Mouse (Mus musculus) stomach, embryonic 14.5 days (tissue): Measurements from ENCODE around the gene Zfpm1. TPM values are rescaled to one million over a fixed set of nuclear protein-coding genes. Genes with fewer than 3 reads are reported as not detected.

Experiments used
- ATAC-seq: fragments of 200-750 bp; cut with Nextera tagmentation; 2 replicates; pipeline ENCODE4 v1.8.0; 2017; ENCODE audit warnings: low read depth, moderate TSS enrichment; ENCODE audit not compliant: insufficient number of reproducible peaks, insufficient read depth, low FRiP score
- H3K27ac ChIP-seq: fragments of 300-500 bp; sonication (generic); 2 replicates; pipeline ENCODE4 v1.5.1; 2014; ENCODE audit warnings: mild to moderate bottlenecking, low read length, moderate library complexity, mixed read lengths
- H3K27me3 ChIP-seq: fragments of 300-500 bp; sonication (generic); 2 replicates; pipeline ENCODE4 v1.6.1; 2014; ENCODE audit warnings: low read length, control low read depth, mixed read lengths; ENCODE audit not compliant: control insufficient read depth, insufficient read depth
- H3K36me3 ChIP-seq: fragments of 300-500 bp; sonication (generic); 2 replicates; pipeline ENCODE4 v1.6.1; 2014; ENCODE audit warnings: mild to moderate bottlenecking, control low read depth, low read length, moderate library complexity, mixed read lengths; ENCODE audit not compliant: control insufficient read depth, insufficient read depth
- H3K4me1 ChIP-seq: fragments of 300-500 bp; sonication (generic); 2 replicates; pipeline ENCODE4 v1.6.1; 2014; ENCODE audit warnings: low read length, control low read depth, mixed read lengths; ENCODE audit not compliant: control insufficient read depth, insufficient read depth
- H3K4me2 ChIP-seq: fragments of 300-500 bp; sonication (generic); replicated peaks from 2 replicates; pipeline ENCODE4 v1.6.1; 2014; ENCODE audit warnings: low read depth, low read length, control low read depth
- H3K4me3 ChIP-seq: fragments of 300-500 bp; sonication (generic); 2 replicates; pipeline ENCODE4 v1.5.1; 2014; ENCODE audit warnings: low read depth, low read length, control low read depth
- H3K9ac ChIP-seq: fragments of 300-500 bp; sonication (generic); replicated peaks from 2 replicates; pipeline ENCODE4 v1.6.1; 2014; ENCODE audit warnings: low read depth, mild to moderate bottlenecking, control low read depth, low read length, moderate library complexity, mixed read lengths
- H3K9me3 ChIP-seq: fragments of 300-500 bp; sonication (generic); 2 replicates; pipeline ENCODE4 v1.6.1; 2016; ENCODE audit warnings: low read depth, low read length, control low read depth; ENCODE audit not compliant: control insufficient read depth
- WGBS: fragments of 180-500 bp; shearing (Covaris S2); extraction: QIAGEN DNeasy Blood & Tissue Kit; methylation state at CpG from one replicate; pipeline ENCODE4 v1.1.7; 2014; 5-methylcytosine and 5-hydroxymethylcytosine counted together
- polyA plus RNA-seq: library from polyadenylated mRNA; unstranded; fragments of >200 nt; fragmentation: Nextera tagmentation; extraction: Ambion mirVana; gene quantifications from 2 replicates; pipeline ENCODE4 v1.2.1, GENCODE M21; 2014

The Zfpm1 gene
- polyA plus RNA-seq, 1 experiment from 2014 or later: 3.1 TPM

DNA sequence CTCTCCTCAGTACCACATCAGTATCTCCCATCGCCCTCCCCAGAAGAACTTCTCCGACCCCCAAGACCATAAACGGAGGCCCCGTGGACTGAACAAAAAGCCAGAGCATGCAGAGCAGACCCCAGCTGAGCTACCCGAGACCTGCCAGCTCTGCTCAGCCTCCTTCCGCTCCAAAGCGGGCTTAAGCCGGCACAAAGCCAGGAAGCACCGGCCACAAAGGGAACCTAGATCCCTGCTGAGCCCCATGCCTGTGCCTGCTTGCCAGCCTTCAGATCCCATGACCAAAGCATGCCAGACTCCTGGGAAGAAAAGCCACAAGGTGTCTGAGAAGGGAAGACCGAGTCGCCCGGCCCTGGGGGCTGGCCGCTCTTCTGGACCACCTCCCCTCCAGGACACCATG, 15.1 kb upstream of the Zfpm1 start:
- H3K4me1 ChIP-seq: 0 out of 2 replicates have a peak, but pooled peaks cover 3% of the 10 kb centered on the region
- no peak for ATAC-seq
- H3K4me3 ChIP-seq: no peak overlapping the region
- H3K36me3 ChIP-seq: no peaks in the 10 kb centered on the region
- 72% methylated on average over 13 of the region's 13 CpGs for WGBS
- no peaks in the 10 kb centered on the region for H3K27me3 ChIP-seq
- H3K4me2 ChIP-seq: no peak overlapping the region
- no peaks in the 10 kb centered on the region for H3K9me3 ChIP-seq
- H3K9ac ChIP-seq: no peak overlapping the region
- H3K27ac ChIP-seq: no peak overlapping the region

DNA sequence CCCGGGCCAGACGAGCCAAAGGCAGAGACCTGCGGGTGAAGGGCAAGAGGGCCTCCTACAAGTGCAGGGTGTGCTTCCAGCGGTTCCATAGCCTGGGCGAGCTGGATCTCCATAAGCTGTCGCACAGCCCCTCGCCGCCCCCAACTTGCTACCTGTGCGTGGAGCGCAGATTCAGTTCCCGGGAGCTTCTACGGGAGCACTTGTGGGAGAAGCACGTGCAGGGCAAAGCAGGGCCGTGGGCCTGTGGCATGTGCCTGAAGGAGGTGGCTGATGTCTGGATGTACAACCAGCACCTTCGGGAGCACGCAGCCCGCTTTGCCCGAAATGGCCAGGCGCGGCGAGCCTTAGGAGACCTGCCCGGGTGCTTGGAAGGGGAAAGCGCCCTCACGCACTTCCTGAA, 13.1 kb upstream of the Zfpm1 start:
- H3K9ac ChIP-seq: no peak overlapping the region; the same call in 1 of the 2 replicates
- H3K4me1 ChIP-seq: peaks cover 9% of the 10 kb centered on the region
- H3K4me2 ChIP-seq: peak overlapping the region; percentile 70
- 58% methylated on average over 24 of the region's 24 CpGs for WGBS
- no peaks in the 10 kb centered on the region for H3K9me3 ChIP-seq
- no peak overlapping the region for H3K27ac ChIP-seq
- H3K27me3 ChIP-seq: no peaks in the 10 kb centered on the region
- 0 out of 2 replicates have a peak, but pooled peaks have one; percentile 5 for ATAC-seq
- peak overlapping the region; percentile 29 for H3K4me3 ChIP-seq
- H3K36me3 ChIP-seq: no peaks in the 10 kb centered on the region

DNA sequence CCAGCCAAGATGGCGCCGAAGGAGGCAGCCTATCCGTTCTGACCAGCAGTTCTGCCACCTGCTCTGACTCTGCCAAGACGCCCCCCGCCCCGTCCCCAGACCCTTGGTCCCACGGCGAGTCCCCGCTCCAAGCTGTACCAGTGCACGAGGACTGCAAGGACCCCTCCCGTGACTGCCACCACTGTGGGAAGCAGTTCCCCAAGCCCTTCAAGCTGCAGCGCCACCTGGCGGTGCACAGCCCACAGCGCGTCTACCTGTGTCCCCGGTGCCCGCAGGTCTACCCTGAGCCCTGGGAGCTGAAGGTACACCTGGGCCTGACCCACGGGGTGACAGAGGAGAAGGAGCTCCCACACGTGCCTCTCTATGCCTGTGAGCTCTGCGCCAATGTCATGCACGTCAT, 12.5 kb upstream of the Zfpm1 start:
- ATAC-seq: peak; percentile 57; the same call in 1 of the 2 replicates

DNA sequence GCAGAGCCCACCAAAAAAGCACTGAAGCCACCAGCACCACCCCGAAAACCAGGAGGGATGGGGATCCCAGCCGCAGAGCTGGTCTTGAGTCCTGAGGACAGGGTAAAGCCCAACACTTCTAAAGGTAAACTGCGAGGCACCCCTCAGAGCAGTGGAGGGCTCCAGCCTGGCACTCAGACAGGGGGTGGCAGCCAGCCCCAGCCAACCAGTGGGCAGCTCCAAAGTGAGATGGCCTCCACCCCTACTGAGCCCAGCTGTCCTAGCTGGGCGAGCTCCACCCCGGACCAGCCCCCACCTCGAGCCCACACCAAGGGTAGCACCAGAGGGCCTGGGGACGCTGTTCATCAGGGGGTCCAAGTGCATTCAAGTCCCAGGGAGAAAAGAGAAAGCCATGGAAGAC, 11.4 kb upstream of the Zfpm1 start:
- ATAC-seq: no peak
- no peak overlapping the region for H3K9ac ChIP-seq
- no peak overlapping the region for H3K4me3 ChIP-seq
- no peaks in the 10 kb centered on the region for H3K9me3 ChIP-seq
- H3K4me2 ChIP-seq: no peak overlapping the region
- 78% methylated on average over 7 of the region's 7 CpGs for WGBS
- no peak overlapping the region for H3K27ac ChIP-seq
- no peaks in the 10 kb centered on the region for H3K36me3 ChIP-seq
- peaks cover 9% of the 10 kb centered on the region for H3K4me1 ChIP-seq
- no peaks in the 10 kb centered on the region for H3K27me3 ChIP-seq

More for the DNA sequence above, 12.5 kb upstream of the Zfpm1 start:
- 4% methylated on average over 21 of the region's 21 CpGs for WGBS
- Histone ChIP-seq H3K27me3 (no peaks in the 10 kb centered on the region), H3K4me1 (peaks cover 9% of the 10 kb centered on the region), H3K4me2 (peak overlapping the region; percentile 70), H3K4me3 (peak overlapping the region; percentile 29), H3K9ac (no peak overlapping the region; the same call in 1 of the 2 replicates), H3K27ac (no peak overlapping the region), H3K9me3 (no peaks in the 10 kb centered on the region), H3K36me3 (no peaks in the 10 kb centered on the region)

DNA sequence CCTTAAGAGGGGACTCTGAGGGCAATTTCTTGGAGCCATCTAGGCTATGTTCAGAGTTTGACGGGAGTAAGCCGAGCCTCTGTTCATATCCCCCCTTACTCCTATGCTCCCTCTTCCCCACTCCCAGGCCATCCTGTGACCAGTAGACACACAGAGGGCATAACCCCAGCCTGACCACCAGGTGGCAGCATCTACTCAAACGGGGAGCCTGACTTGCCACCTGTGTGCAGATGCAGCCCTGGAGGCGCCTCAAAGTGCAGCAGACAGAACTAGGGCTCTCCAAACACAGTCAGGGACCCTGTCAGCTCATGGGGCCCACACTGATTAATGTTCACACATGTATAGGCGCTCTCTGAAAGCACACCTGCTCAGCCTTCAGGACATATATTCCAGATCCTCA, 8.8 kb upstream of the Zfpm1 start:
- Histone ChIP-seq H3K36me3 (no peaks in the 10 kb centered on the region), H3K27ac (no peak overlapping the region), H3K4me1 (peaks cover 9% of the 10 kb centered on the region), H3K9ac (no peak overlapping the region), H3K9me3 (no peaks in the 10 kb centered on the region), H3K4me2 (no peak overlapping the region), H3K4me3 (no peak overlapping the region), H3K27me3 (no peaks in the 10 kb centered on the region)
- ATAC-seq: peak; percentile 66
- WGBS: 3% methylated on average over 5 of the region's 5 CpGs

DNA sequence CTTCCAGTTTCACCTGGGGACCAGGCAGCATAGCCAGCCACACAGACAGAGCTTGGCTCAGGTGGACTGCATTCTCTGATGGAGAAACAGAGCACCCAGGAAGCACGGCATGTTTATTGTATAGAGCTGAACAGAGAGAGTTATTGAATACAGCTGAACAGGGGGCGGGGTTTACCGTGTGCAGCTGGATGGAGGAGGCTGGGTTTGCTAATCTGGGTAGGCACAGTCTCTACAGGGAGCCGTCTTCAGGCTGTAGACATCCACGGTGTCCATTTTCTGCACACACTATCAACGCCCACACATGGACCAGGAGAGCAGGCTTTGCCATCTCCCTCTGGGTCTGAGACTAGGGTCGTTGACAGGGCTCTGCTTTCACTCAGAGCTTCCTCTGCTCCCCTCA, 8.1 kb upstream of the Zfpm1 start:
- no peak overlapping the region for H3K4me2 ChIP-seq
- H3K36me3 ChIP-seq: no peaks in the 10 kb centered on the region
- H3K27ac ChIP-seq: no peak overlapping the region
- H3K4me1 ChIP-seq: peaks cover 7% of the 10 kb centered on the region
- ATAC-seq: no peak
- H3K27me3 ChIP-seq: no peaks in the 10 kb centered on the region
- H3K9ac ChIP-seq: no peak overlapping the region
- WGBS: 34% methylated on average over 7 of the region's 7 CpGs
- H3K4me3 ChIP-seq: no peak overlapping the region
- H3K9me3 ChIP-seq: no peaks in the 10 kb centered on the region

DNA sequence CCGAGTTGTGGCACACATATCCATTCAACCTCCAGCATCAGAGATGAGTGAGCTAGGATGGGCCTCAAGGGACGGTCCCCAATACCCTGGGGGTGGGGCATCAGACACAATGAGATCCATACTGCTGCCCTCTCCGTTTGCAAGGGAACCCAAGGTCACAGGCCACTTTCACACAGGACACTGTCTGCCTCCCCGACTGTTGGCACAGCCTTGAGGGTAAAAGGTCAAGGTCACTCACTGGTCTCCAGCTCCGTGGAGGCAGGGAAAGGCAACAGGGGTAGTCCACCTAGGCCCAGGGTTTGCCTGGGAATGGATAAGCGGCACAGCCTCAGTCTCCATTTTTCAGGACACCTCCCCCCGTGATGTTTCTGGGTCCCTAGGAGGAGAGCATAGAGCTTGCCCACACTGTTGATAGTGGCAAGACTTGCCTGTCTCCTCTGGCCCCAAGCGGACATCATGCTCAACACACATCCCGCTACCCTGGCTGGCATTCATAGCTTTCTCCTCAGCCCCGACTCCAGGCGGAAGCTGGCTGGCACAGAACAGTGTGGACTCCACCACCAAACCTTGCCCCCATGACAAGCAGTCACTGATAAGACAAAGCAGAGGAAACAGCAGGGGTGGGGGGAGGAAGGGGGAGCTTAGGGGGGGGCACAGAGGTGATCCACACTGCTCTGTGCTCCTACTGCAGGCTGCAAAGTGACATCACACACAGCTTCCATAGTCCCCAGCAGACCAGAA, 7.1 kb upstream of the Zfpm1 start:
- H3K4me3 ChIP-seq: no peak overlapping the region
- no peaks in the 10 kb centered on the region for H3K27me3 ChIP-seq

DNA sequence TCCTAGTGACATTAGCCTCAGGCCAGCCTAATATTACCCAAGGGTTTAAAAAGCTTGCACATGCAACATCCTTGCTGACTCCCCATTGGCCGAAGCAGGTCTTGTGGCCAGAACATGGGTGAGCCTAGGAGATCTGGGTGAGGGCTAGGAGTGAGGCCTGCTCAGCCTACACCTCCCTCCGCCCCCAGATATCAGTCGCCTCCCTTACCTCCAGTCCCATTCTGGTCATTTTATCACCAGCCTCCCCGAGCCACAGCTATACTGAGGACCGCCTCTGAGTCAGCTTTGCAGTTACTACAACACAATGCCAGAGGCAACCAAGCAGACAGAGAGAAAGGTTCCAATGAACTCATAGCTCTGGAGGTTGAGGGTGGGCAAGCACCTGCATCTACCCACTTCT, 5.6 kb upstream of the Zfpm1 start:
- no peaks in the 10 kb centered on the region for H3K36me3 ChIP-seq
- 93% methylated on average over 5 of the region's 5 CpGs for WGBS
- H3K27me3 ChIP-seq: no peaks in the 10 kb centered on the region
- H3K4me2 ChIP-seq: no peak overlapping the region
- peaks cover 16% of the 10 kb centered on the region for H3K4me1 ChIP-seq
- no peak overlapping the region for H3K9ac ChIP-seq
- ATAC-seq: no peak
- no peak overlapping the region for H3K4me3 ChIP-seq
- no peak overlapping the region for H3K27ac ChIP-seq
- H3K9me3 ChIP-seq: no peaks in the 10 kb centered on the region

More for the DNA sequence above, 7.1 kb upstream of the Zfpm1 start:
- ATAC-seq: no peak
- Histone ChIP-seq H3K4me1 (peaks cover 6% of the 10 kb centered on the region), H3K9me3 (no peaks in the 10 kb centered on the region), H3K27ac (no peak overlapping the region), H3K36me3 (no peaks in the 10 kb centered on the region), H3K4me2 (no peak overlapping the region), H3K9ac (no peak overlapping the region)
- 75% methylated on average over 11 of the region's 11 CpGs for WGBS
